Mouse (Mus musculus): ENCODE data around the gene Ccdc146. TPM values are rescaled to one million over a fixed set of nuclear protein-coding genes. Genes with fewer than 3 reads are reported as not detected.
"Not testable (repeated sequence)": the region's sequence is repeated elsewhere in the genome, so short reads cannot be mapped to it uniquely, and the experiment has no call there.

Ccdc146 gene
- total RNA-seq, 2 experiments from 2014 or later = 0.96 to 1.1 TPM

DNA sequence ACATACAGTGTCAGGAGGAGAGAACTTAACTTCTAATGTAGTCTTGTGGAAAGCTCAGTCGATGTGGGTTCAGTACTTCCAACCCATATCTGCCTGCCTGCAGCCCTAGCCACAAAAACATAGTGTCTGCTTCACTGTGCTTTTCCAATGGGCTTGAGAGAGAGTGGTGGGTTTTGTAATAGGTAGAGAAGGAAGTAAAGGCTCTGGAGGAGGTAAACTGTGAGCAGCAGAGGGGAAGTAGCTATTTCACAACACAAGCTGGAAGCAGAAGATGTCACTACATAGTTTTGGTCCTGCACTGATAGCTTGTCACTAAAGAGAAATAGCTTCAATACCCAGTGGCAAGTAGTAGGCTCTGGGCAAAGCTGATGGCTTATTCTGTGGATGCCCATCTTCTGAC, 92.4 kb downstream of the Ccdc146 start:
- no peak for DNase-seq (ENCODE audit: low spot score in 2 of 2)

DNA sequence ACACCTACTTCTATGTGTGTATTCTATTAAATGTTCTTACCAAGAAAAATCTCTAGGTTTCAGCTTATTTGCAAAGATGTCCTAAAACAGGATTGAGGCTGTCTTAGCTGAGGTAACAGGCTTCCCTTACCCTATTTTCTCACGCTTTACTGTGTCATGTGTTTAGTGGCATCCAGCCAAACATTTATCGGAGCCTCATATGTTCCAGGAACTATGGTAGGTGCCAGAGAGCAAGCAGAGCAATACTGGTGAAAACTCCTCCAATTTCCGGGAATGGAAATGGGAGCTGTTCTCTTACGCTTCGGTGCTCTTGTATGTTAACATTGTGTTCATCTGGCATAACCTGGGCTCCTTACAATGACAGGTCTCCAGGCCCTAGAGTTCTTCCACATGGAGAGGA, 92.8 kb downstream of the Ccdc146 start:
- no peak for DNase-seq (ENCODE audit: low spot score in 2 of 2)

DNA sequence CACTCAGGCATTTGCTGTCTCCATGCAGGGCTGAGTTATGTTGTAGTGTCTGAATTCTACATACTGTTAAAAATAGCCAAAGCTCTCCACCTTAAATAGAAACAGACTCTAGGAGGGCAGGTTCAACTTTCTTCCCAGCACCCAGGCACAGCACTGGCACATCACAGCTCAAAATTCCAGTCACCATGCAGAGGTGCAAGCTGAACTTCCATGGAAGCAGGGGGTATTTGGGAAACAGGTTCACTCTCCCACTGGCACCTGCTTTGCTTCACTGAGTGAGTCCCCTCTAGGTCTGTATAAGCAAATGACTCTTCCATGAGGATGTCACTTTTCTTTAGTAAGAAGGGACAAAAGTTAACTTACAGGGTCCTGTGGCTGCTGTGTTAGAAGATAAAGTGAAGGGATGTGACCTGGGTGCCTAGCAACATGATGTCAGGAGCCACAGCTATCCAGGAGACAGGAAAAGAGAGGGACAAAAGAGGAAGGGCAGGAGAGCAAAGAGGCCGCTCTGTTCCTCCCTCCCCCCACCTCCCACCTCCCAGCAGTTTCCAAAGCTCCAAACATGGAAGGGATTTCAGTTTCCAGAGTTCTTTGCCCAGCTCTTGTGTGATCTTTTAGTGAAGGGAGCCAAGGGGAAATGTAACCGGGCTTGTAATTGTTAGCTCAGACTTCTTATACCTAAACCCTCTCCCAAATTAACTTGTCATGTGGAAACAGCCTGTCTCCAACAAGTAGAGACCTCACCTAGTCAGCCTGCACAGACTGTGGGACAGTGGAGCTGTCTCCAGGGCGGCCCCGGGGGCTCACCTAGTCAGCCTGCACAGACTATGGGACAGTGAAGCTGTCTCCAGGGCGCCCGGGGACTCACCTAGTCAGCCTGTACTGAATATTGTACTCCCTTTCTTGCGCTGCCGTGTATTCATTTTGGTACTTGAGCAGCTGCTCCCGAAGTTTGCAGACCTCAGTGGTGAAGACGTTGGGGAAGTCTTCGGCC, 94.5 kb downstream of the Ccdc146 start:
- no peak for DNase-seq (ENCODE audit: low spot score in 2 of 2)

DNA sequence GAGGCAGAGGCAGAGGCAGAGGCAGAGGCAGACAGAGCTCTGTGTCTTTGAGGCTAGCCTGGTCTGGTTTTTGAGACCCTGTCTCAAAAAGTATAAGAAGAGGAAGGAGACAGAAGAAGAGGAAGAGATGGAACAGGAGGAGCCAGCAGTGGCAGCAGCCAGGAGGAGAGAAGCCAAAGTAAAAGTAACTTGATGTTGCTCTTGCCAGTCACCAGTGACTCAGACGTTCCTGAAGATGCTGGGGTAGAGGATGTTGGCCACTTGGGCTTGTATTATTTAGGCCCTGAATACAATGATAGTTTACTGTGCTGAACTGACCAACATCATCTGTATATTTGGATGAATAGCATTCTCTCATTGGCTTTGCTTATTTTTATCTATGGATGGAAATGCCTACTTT, 95.9 kb downstream of the Ccdc146 start:
- no peak for DNase-seq (ENCODE audit: low spot score in 2 of 2)

DNA sequence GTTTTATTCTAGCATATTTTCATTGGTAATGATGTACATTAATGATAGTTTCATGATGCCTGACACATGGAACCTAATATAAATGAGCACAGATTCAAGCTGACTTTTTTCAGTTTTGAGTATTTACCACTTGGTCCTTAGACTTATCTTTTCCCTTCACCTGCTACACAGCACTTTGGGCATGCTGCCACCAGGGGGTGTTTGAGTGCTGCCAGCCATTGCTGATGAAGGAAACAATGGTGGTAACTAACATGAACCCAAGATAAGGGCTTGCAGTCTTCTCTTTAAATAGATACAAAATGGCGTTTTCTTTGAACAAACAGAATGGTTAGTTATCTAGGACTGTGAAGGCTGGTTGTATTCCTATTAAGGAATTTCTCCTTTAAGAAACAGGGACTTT, 98.0 kb downstream of the Ccdc146 start:
- peak in 1 of 2 experiments; percentile 31 for DNase-seq (ENCODE audit: low spot score in 2 of 2)

DNA sequence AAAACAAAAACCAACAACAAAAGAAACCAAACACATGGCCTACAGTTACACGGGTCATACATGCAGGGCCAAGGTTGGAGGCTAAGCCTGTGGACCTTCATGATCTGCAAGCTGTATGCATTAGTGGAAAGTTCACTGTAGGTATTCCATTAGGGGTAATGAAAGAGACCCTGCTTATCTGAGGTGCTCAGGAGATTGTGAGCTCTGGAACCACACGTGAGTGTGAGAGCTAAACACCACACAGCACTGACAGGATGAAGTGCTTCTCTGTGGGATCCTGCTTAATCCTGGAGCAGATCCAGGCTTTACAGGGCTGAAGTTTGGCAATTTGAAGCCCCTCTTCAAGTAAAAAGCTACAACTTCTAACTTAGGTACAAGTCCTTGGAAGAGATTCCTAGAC, 104.3 kb downstream of the Ccdc146 start:
- DNase-seq (ENCODE audit: low spot score in 2 of 2) = no peak

DNA sequence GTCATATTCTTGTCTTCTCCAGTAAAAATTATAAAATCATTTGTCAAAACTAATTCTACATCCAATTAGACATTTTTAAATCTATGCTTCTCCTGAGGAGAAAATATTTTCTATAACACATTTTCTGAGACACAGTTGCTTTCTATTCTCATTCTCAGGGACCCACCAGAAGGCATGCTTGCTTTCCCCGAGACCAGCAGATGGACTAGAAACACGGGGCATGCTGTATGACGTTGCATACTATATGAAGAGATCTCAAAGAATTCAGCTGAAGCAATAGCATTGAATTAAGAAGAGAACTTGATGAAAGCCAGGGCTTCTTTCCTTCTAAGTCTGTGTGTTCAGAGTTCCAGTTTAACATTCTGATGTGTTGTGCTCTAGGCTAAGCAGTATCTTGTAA, 109.8 kb downstream of the Ccdc146 start:
- no peak for DNase-seq (ENCODE audit: low spot score in 2 of 2)

DNA sequence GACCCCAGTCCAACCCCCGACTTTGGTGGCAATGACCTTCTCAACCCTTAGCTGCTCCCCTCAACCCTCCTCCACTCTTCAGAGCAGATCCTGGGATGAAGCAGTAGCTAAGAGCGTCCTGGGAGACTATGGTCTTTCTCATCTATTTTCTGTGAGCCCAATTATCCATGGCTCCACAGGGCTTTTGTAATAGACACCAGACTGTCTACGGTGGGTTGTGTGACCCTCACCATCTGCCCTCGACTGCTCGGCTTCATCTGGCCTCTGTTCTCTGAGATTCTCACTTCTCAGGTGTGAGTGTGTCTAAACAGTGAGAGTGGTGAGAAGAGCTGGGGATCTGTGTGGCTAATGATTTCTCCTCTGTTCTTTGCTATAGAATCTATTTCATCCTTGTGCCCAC, 117.3 kb downstream of the Ccdc146 start:
- DNase-seq (ENCODE audit: low spot score in 2 of 2) = no peak

DNA sequence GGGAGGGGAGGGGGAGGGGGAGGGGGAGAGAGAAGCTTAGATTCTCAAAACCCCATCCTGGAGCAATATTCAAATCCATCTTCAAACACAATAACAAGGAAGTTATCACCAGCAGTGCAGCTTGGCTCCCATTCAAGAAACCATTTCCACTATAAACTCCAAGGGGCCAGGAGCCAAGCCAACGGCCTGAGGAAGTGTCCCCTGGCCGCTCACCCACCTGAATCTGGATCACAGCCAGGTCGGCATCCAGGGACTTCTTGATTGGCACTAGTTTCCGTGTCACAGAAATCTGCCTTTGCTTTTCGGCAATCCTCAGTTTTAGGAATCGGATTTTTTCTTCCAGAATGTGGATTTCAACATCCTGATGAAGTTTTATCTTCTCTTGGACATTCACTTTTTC, 123.5 kb downstream of the Ccdc146 start:
- no peak for DNase-seq (ENCODE audit: low spot score in 2 of 2)

DNA sequence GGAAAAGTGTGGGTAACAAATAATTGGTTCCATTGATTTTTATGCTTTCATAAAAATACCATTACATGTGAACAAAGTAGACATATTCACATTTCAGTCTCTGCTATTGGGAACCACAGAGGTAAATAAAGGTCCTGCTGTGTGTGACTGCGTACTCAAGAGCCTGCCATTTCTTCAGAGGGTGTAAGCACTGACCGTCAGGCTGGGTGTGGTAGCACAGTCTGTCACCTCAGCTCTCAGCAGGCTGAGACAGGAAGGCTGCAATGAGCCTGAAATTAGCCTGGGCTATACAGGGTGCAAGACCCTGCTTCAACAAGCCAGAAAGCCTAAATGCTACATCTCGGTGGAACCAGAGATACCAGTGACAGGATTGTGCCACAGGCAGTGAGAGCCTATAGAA, 124.4 kb downstream of the Ccdc146 start:
- DNase-seq (ENCODE audit: low spot score in 2 of 2) = no peak

DNA sequence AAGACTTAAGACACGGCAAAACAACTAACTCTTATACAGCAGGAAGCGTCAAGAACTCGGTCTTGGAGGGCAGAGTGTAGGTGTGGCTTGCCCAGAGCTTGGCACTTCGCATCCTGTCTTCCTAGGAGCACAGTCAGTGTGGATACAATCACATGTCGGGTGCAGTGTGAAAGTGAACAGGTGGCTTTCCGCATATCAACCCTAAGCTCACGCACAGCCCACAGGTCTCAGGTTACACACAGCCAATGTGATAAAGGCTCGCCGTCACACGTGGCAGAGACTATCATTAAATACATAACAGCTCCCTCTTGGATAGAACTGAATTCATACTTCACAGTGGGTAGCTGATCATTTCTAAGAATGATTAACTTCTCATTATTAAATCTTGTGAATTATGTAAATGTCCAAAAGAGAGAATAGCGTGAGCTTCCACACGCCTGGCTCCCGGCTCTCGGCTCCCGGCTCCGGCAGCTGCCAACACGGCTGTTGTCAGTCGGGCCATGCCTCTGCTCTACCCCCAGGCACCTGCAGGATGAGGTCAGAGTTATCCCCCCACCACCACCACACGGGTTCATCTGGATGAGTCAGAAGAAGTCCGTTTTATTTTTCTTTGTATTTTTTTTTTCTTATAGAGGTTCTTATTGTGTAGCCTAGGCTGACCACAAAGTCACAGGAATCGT, 125.3 kb downstream of the Ccdc146 start:
- no peak for DNase-seq (ENCODE audit: low spot score in 2 of 2)

DNA sequence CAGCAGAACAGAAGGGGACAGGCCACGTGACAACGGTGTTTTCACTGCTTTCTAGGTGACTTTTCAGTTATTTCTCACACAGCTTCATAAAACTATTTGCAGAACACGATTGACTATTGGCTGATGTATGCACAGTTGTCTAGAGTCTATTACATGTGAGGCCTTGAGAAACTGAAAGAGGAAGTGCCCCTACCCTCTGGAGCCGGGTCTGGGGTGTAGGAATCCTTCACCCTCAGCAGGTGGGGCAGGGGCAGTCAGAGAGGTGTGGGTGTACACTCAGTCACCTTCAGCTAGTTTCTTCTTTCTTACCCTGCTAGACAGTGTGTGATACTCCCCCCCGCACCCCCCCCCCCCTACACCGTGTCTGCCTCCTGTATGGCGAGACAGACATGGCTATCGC, 128.8 kb downstream of the Ccdc146 start:
- DNase-seq (ENCODE audit: low spot score in 2 of 2) = no peak

DNA sequence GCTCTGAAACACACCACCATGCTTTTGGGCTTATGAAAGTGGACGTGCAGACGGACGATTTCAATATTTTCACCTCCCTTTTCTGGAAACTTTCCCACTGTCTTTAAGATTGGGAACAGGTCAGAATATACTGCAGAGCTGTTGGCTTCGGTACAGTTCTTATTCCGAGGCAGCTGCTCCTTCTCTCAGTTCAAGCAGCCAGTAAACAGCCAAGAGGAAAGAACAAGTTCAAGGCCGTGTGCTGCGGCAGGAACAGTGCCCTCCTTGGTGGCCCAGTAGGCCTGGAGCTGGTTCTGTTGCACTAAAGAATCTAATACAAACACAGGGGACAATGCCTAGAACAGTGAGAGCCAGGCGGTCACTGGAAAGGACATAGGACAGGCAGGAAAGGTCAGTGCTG, 133.9 kb downstream of the Ccdc146 start:
- DNase-seq (ENCODE audit: low spot score in 2 of 2) = no peak

DNA sequence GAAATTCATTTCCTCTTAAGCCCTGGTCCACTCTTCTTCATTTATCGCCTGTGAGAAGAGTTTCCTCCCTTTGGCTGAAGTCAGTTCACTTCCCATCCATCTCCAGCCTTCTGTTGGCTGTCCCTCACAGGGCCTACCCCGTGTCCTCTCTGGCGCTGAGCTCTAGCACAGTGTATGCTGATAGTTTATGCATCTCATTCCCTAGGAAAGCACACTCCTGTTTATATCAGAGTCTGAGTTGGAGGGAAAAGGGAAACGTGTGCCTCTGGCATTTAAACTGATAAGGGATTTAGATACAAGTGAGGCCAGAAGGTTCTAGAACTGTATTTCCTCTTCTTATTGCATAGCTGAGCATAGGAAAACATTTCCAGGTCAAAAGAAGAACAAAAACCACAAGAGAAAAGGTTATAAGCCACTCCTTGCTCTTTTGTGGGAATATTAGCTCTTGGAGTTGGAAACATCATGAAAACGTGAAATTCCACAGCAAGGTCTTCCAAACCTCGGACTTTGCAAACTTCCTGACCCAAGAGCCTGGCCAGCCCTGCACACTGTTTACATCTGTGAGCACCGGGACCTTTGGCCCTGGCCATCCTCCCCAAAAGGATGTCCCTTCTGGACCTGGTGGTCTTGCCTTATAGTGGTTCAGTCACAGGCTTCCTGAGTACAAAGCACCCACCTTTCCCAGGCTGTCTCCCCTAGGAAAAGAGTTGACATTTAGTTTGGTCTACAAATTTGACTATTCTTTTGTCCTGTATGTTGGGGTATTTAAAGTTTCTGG, 135.6 kb downstream of the Ccdc146 start:
- no peak for DNase-seq (ENCODE audit: low spot score in 2 of 2)

DNA sequence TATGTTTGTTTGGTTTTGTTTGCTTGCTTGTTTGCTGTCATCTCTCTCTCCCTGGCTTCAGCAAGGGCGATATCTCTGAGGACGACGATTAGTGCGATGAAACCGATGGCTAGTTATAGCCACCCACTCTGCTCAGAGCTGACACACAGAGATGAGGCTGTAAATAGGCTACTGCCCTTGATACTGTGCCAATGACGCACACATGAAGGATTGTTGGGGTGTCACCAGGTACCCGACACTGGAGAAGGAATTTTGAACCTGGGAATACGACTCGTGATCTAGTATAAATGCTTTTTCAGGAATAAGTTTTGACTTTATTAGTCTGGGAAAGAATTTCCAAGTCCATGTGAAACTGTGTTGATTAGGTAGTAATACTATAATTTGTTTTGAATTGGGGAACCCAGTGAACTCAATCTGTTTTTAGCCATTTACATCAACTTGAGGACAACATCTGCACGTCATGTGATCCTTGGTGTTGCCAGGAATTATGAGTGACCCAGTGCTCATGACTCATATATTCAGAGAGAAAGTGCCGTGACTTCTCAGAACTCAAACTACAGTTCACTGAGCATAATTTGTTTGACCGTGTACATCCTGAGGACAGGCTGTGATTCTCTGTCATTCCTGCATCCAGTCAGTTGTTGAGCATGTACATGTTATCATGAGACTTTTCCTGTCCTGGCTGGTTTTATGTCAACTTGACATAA, 141.0 kb downstream of the Ccdc146 start:
- DNase-seq (ENCODE audit: low spot score in 2 of 2) = no peak

DNA sequence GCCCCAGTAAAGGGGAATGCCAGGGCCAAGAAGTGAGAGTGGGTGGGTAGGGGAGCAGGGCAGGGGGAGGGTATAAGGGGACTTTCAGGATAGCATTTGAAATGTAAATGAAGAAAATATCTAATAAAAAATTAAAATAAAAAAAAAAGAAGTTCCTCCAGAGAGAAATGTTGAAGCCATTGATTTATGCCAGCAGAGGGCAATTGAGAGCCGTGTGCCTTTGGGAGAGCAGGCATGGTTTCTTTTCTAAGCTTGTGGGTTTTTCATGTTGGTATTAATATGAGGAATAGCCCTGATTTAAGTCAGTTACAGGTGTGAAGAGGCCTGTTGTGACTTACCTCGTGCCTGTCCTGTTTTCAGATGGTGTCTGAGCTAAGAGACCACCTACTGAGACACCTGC, 146.8 kb downstream of the Ccdc146 start:
- not testable (repeated sequence) for DNase-seq (ENCODE audit: low spot score in 2 of 2)

DNA sequence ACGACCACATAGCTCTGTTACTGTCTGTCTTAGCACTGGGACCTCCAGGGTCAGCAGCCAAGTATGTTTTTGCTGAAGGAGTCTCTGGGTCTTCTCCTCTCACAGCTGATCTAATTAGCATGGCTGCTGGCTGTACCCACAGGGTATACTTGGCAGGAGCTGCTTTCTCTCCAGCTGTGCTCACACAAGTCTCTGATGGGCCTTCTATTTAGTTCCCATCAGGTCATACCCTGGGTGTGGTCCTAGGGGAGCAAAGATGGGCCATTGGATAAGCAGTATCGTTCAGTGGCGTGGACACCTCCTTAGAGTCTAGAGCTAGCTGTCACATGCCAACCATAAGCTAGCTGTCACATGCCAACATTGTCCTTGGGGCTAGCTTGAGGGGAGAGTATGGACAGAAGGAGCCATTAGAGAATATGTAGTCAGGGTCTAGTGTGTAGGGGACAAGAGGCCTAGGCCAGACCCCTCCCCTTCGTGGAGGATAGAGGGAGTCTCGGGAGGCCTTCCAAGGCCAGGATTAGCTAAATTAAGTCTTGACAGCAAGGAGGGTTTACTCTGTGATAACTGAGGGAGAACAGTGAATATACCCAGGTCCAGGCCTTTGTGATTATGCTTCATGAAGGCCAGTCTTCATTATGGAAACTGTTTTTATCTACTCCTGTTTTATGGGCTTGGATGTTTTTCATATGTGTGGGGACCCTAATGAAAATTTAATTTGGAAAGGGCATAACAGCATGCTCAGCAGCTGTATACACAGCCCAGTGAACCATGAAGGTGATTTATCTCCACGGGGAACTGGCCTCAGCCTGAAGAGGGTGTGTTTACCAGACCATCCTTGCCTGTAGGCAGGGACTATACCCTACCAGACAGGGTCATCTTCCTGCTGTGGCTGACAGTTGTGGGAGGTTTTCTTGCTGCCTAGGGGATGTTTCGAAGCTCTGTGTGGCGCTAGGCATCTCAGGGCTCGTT, 152.8 kb downstream of the Ccdc146 start:
- DNase-seq (ENCODE audit: low spot score in 2 of 2) = no peak

DNA sequence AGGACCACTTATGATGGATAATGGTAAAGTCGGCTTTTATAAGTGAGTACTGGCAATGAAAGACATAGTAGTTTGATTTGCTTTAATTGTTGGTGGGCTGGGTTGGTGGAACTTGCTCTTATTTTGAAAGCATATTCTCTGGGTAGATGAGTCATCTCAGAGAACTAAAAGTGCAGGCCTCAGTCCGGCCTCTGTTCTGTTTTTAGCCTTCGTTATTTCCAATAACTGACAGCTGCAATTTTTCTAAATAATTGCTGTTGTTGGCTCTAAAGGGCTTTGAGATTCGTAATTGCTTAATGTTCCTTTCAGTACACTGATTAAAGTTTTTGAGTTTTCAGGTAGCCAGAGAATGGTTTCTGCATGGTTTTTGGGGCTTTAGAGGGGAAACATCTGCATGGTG, 153.7 kb downstream of the Ccdc146 start:
- DNase-seq (ENCODE audit: low spot score in 2 of 2) = no peak

DNA sequence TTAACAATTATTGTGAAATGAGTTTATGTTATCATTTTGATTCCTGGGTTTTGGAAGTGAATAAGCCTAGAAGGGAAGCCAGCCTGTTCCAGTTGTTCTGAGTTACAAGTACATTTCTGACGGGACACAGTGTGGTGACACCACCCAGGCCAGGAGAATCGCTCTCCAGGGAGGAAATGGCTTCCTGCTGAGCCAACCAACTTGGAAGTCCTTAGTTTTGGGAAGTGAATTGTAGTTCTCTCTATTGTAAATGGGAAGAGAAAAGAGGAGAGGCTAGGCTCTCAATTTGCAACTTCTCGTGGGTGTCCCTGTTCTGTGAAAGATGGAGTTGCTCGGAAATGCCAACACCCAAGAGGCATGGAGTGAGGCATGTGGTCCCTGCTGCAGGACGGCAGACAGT, 155.0 kb downstream of the Ccdc146 start:
- no peak for DNase-seq (ENCODE audit: low spot score in 2 of 2)

DNA sequence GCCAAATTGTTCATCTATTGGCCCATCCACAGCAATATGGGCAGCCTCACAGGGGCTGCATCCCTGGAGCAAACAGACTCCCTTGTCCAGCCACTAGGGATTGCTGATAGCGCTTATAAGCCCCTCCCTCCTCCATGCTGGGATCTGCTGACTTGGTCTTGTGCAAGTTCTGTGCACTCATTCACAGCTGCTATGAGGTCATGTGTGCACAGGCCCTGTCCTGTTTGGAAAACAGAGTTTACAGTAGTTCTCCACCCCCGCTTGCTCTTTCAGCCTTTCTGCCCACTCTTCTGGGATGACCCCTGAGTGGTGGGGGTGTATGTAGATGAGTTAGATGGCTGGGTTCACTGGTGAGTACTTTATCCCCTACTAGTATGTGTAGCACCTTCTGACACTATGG, 157.4 kb downstream of the Ccdc146 start:
- DNase-seq (ENCODE audit: low spot score in 2 of 2) = no peak
